Mouse (Mus musculus): Measurements from ENCODE around the gene Gm9837.

DNA sequence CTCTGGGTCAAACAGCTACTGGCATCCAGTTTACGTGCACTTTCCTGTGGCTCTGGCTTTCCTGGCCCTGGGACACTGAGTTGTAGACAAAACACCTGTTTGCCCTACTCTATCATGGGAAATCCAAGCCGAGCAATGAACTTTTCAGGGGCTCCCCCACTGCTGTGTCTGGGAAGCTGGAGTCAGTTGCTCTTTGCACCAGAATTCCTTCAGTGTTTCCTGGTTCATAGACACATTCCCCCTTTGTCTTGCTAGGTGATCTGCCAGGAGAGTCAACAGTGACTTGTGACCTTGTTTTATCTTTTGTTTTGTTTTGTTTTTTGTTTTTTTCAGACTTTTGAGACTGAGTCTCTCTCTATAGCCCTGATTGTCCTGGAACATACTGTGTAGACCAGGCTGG is 18.9 kb downstream of the Gm9837 start:
- no peak for TF ChIP-seq MAFK (IDR thresholded peaks at IDR 0.05; ENCODE audit: insufficient read depth, low read depth, low read length)
- no peak for TF ChIP-seq ZC3H11A (IDR thresholded peaks at IDR 0.05; ENCODE audit: borderline replicate concordance, low read depth, low read length)
